Mouse (Mus musculus): ENCODE measurements around the gene Hist3h2ba. TPM values are rescaled to one million over a fixed set of nuclear protein-coding genes. Genes with fewer than 3 reads are reported as not detected.

The Hist3h2ba gene
- polyA plus RNA-seq, 1 experiment: 18.8 TPM

- 80% methylated on average over 4 of the region's 4 CpGs for WGBS
- Histone ChIP-seq H3K4me3 (replicated peaks; ENCODE audit: control insufficient read depth, low read depth, low read length) (no peak overlapping the region), H3K27ac (ENCODE audit: control insufficient read depth, insufficient read depth, low read depth, low read length, poor library complexity) (no peak overlapping the region), H3K4me1 (ENCODE audit: control insufficient read depth, insufficient read depth, low read length) (no peaks in the 10 kb centered on the region; the same call in 1 of the 2 replicates)
- TF ChIP-seq POLR2A (IDR thresholded peaks at IDR 0.05; ENCODE audit: borderline replicate concordance, control insufficient read depth, low read depth, low read length) (no peak), CTCF (IDR thresholded peaks at IDR 0.05; ENCODE audit: control insufficient read depth, insufficient read depth, low read length) (no peak)
These were observed 19.7 kb upstream of the Hist3h2ba start for GRCm38 (mm10) chr11:58929055-58929454.

- 67% methylated on average over 3 of the region's 3 CpGs for WGBS
- TF ChIP-seq POLR2A (IDR thresholded peaks at IDR 0.05; ENCODE audit: borderline replicate concordance, control insufficient read depth, low read depth, low read length) (no peak), CTCF (IDR thresholded peaks at IDR 0.05; ENCODE audit: control insufficient read depth, insufficient read depth, low read length) (no peak)
- Histone ChIP-seq H3K4me3 (replicated peaks; ENCODE audit: control insufficient read depth, low read depth, low read length) (no peak overlapping the region), H3K27ac (ENCODE audit: control insufficient read depth, insufficient read depth, low read depth, low read length, poor library complexity) (peak overlapping the region; percentile 36; the same call in 1 of the 2 replicates), H3K4me1 (ENCODE audit: control insufficient read depth, insufficient read depth, low read length) (no peaks in the 10 kb centered on the region; the same call in 1 of the 2 replicates)
These were observed 19.1 kb upstream of the Hist3h2ba start for GRCm38 (mm10) chr11:58929641-58930040.

GRCm38 (mm10) chr11:58930254-58930653, 18.5 kb upstream of the Hist3h2ba start:
- Histone ChIP-seq H3K4me1 (ENCODE audit: control insufficient read depth, insufficient read depth, low read length) (no peaks in the 10 kb centered on the region; the same call in 1 of the 2 replicates), H3K4me3 (replicated peaks; ENCODE audit: control insufficient read depth, low read depth, low read length) (no peak overlapping the region), H3K27ac (ENCODE audit: control insufficient read depth, insufficient read depth, low read depth, low read length, poor library complexity) (no peak overlapping the region)
- 58% methylated on average over 3 of the region's 3 CpGs for WGBS
- TF ChIP-seq POLR2A (IDR thresholded peaks at IDR 0.05; ENCODE audit: borderline replicate concordance, control insufficient read depth, low read depth, low read length): no peak
- no peak for TF ChIP-seq CTCF (IDR thresholded peaks at IDR 0.05; ENCODE audit: control insufficient read depth, insufficient read depth, low read length)

- no peak for TF ChIP-seq POLR2A (IDR thresholded peaks at IDR 0.05; ENCODE audit: borderline replicate concordance, control insufficient read depth, low read depth, low read length)
- no peak for TF ChIP-seq CTCF (IDR thresholded peaks at IDR 0.05; ENCODE audit: control insufficient read depth, insufficient read depth, low read length)
- no peak overlapping the region for H3K27ac ChIP-seq (ENCODE audit: control insufficient read depth, insufficient read depth, low read depth, low read length, poor library complexity)
These were observed 17.1 kb upstream of the Hist3h2ba start for GRCm38 (mm10) chr11:58931576-58931975.

GRCm38 (mm10) chr11:58937909-58938308, 10.8 kb upstream of the Hist3h2ba start:
- TF ChIP-seq POLR2A (IDR thresholded peaks at IDR 0.05; ENCODE audit: borderline replicate concordance, control insufficient read depth, low read depth, low read length): no peak
- H3K4me3 ChIP-seq (replicated peaks; ENCODE audit: control insufficient read depth, low read depth, low read length): peak overlapping the region; percentile 77
- H3K27ac ChIP-seq (ENCODE audit: control insufficient read depth, insufficient read depth, low read depth, low read length, poor library complexity): peak overlapping the region; percentile 95; the same call in 1 of the 2 replicates
- WGBS: 4% methylated on average over 13 of the region's 13 CpGs
- H3K4me1 ChIP-seq (ENCODE audit: control insufficient read depth, insufficient read depth, low read length): no peaks in the 10 kb centered on the region; the same call in 1 of the 2 replicates

More at GRCm38 (mm10) chr11:58931576-58931975, 17.1 kb upstream of the Hist3h2ba start:
- H3K4me1 ChIP-seq (ENCODE audit: control insufficient read depth, insufficient read depth, low read length): no peaks in the 10 kb centered on the region; the same call in 1 of the 2 replicates
- 66% methylated on average over 4 of the region's 4 CpGs for WGBS
- H3K4me3 ChIP-seq (replicated peaks; ENCODE audit: control insufficient read depth, low read depth, low read length): no peak overlapping the region

GRCm38 (mm10) chr11:58938322-58939087, 10.2 kb upstream of the Hist3h2ba start, which contains the start of gene Rnf187:
Gene Rnf187 (minus strand): TSS chr11:58938916.
- Histone ChIP-seq H3K4me3 (replicated peaks; ENCODE audit: control insufficient read depth, low read depth, low read length) (peak within 1 kb of the TSS; percentile 77), H3K4me1 (ENCODE audit: control insufficient read depth, insufficient read depth, low read length) (no peaks in the 10 kb centered on the region; the same call in 1 of the 2 replicates), H3K27ac (ENCODE audit: control insufficient read depth, insufficient read depth, low read depth, low read length, poor library complexity) (peak within 1 kb of the TSS; percentile 95)
- under 1% methylated on average over 95 of the region's 95 CpGs for WGBS
- peak; percentile 95 for TF ChIP-seq POLR2A (IDR thresholded peaks at IDR 0.05; ENCODE audit: borderline replicate concordance, control insufficient read depth, low read depth, low read length)
- TF ChIP-seq CTCF (IDR thresholded peaks at IDR 0.05; ENCODE audit: control insufficient read depth, insufficient read depth, low read length): no peak

- peak overlapping the region; percentile 77 for H3K4me3 ChIP-seq (replicated peaks; ENCODE audit: control insufficient read depth, low read depth, low read length)
- WGBS: 27% methylated on average over 6 of the region's 6 CpGs
- TF ChIP-seq POLR2A (IDR thresholded peaks at IDR 0.05; ENCODE audit: borderline replicate concordance, control insufficient read depth, low read depth, low read length) (no peak), CTCF (IDR thresholded peaks at IDR 0.05; ENCODE audit: control insufficient read depth, insufficient read depth, low read length) (no peak)
- no peaks in the 10 kb centered on the region; the same call in 1 of the 2 replicates for H3K4me1 ChIP-seq (ENCODE audit: control insufficient read depth, insufficient read depth, low read length)
- no peak overlapping the region for H3K27ac ChIP-seq (ENCODE audit: control insufficient read depth, insufficient read depth, low read depth, low read length, poor library complexity)
These were observed 9.7 kb upstream of the Hist3h2ba start for GRCm38 (mm10) chr11:58939088-58939439.

- Histone ChIP-seq H3K27ac (ENCODE audit: control insufficient read depth, insufficient read depth, low read depth, low read length, poor library complexity) (no peak overlapping the region), H3K4me1 (ENCODE audit: control insufficient read depth, insufficient read depth, low read length) (no peaks in the 10 kb centered on the region), H3K4me3 (replicated peaks; ENCODE audit: control insufficient read depth, low read depth, low read length) (no peak overlapping the region)
- 81% methylated on average over 5 of the region's 5 CpGs for WGBS
- TF ChIP-seq POLR2A (IDR thresholded peaks at IDR 0.05; ENCODE audit: borderline replicate concordance, control insufficient read depth, low read depth, low read length) (no peak), CTCF (IDR thresholded peaks at IDR 0.05; ENCODE audit: control insufficient read depth, insufficient read depth, low read length) (no peak)
These were observed 4.6 kb upstream of the Hist3h2ba start for GRCm38 (mm10) chr11:58944136-58944535.

Data from bone marrow, adult 2 months (tissue).